Mouse (Mus musculus) skeletal muscle tissue, adult 2 months (tissue): ENCODE results near the gene Hus1b.

Experiments used
- DNase-seq: peaks from one replicate; pipeline ENCODE4 v3.0.0-alpha.2; 2012; ENCODE audit warnings: low read depth, low spot score

Hus1b gene

DNA sequence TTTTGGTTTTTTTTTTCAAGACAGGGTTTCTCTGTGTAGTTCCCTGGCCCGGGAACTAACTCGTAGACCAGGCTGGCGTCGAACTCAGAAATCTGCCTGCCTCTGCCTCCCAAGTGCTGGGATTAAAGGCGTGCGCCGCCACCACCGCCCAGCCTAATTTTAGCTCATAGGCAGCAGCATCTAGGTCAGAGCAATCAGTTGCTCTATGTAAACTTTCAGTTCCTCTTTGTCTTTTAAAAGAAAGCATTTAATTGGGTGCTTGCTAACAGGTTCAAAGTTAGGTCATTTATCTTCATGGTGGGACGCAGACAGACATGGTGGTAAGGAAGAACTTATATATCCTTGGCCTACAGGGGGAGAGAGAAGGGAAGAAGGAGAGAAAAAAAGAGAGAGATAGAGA is 1.6 kb upstream of the Hus1b start:
- no peak for DNase-seq

- no peak for DNase-seq
Measured at GRCm38 (mm10) chr13:30947129-30947528, 430 bp downstream of the Hus1b start.

- DNase-seq = no peak
Measured at GRCm38 (mm10) chr13:30945788-30946187, 1.8 kb downstream of the Hus1b start.

DNA sequence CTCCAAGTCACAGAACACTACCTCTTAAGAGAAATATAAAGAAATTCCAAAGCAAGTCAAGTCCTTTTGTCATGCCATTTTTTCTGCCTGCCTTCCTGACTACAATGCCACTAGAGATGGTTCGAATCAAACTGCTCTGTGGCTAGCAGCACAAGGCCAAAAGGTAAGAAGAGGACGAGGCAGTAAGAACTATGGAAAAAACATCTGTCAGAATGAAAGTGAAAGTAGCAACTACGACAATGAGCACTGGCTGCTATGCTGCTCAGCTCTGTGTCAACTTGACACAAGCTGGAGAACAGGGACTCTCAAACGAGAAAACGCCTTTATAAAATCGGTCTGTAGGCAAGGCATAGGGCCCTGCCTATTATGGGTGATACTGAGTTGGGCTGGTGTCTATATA is 14.6 kb downstream of the Hus1b start:
- DNase-seq = no peak

DNA sequence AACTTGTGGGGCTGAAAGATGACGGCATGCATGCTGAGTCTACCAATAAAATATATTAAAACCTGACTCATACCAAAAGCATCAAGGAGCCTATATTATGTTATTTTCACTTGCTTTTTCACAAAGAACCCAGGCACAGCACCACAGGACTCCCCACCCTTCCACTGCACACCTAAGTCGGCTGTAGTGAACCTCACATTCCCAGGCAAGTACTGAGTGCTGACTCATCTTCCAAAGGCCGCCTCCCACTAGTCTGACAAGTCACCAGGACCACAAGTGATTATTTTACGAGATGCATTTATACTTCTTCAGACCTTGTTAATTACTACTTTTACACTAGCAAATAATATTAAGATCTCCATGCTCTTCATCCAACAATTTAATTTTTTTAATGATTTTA is 15.9 kb downstream of the Hus1b start:
- no peak for DNase-seq

- DNase-seq = no peak
Measured at GRCm38 (mm10) chr13:30929119-30929518, 18.4 kb downstream of the Hus1b start.

DNA sequence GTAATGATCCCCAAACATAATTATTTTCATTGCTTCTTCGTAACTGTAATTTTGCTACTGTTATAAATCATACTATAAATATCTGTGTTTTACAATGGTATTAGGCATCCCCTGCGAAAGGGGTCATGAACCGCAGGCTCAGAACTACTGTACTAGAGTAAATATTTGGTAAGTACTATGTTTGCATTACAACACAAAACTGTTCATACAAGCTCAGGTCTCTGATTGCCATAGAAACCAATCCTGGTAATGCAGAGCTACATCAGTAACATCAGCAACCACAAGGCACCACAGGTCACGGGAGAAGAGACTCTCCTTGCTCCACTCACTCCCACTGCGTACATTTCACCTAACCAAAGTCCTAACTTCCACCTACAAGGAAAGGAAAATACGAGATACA is 23.3 kb downstream of the Hus1b start:
- DNase-seq = no peak

- DNase-seq = no peak
Measured at GRCm38 (mm10) chr13:30921914-30922313, 25.6 kb downstream of the Hus1b start.

- no peak for DNase-seq
Measured at GRCm38 (mm10) chr13:30913757-30914156, 33.8 kb downstream of the Hus1b start.

GRCm38 (mm10) chr13:30913028-30913427 is 34.5 kb downstream of the Hus1b start:
- peak; percentile 79 for DNase-seq

- DNase-seq = peak; percentile 87
Measured at GRCm38 (mm10) chr13:30911931-30912625, 35.5 kb downstream of the Hus1b start.

DNA sequence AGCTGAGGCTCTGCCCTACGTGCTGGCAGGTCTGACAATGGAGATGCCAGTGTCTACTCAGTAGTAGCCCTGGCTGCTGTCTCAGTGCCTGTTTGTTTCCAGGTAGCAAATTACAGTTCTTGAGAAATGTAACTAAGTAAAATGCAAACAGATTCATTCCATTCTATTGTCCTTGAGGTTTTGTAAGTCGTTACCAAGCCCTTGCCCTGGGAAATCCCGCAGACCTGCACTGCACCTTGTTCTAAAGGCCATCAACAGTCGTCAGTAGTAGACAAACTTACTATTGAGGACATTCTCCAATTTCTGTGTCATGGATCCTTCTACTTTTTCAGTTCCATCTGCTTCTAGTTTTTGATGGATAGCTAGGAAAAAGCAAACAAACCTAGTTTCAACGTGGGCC is 36.7 kb downstream of the Hus1b start:
- DNase-seq = no peak

GRCm38 (mm10) chr13:30902286-30902685 is 45.3 kb downstream of the Hus1b start:
- DNase-seq = no peak

DNA sequence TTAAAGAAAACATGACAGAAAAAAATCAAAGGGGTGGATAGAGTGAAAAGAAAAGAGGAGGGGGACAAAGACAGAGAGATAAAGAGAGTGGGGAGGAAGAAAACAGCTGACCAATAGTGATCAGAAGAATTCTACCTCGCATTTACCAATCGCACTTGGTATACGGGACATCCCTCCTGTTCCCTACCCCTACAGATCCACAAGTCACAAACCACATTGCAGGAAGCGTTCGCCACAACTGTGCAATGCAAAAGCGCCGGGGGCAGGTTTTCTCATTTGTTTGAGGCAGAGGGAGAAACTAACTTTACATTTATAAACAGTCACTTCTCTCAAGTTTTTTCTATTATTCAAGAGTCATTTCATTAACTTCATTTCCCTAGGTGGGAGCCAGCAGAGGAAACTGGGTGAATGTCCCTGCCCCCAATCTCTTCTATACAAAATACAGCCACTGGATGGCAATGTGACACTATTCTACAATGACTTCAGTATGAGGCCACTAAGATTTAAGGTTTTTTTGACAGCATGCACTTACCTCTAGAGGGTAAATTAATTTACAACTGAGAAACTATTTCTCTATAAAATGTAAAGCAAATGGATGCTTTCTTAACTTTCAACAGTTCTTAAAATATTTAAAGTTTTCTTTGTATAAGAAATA is 46.0 kb downstream of the Hus1b start:
- no peak for DNase-seq
